Mouse (Mus musculus) layer of hippocampus, postnatal 10 days (tissue): ENCODE data around the gene Nob1. TPM values are rescaled to one million over a fixed set of nuclear protein-coding genes. Genes with fewer than 3 reads are reported as not detected.

Source experiments
- DNase-seq, 2 experiments: peaks; one replicate each; pipeline ENCODE4 v3.0.0; 2021; ENCODE audit warnings: low spot score in 2 of 2
- total RNA-seq, 2 experiments: library from RNA; stranded (reverse); gene quantifications; 2 replicates each; pipeline ENCODE4 v1.2.3; 2021

The Nob1 gene
- total RNA-seq, 2 experiments from 2014 or later = 36.3 to 36.9 TPM

DNA sequence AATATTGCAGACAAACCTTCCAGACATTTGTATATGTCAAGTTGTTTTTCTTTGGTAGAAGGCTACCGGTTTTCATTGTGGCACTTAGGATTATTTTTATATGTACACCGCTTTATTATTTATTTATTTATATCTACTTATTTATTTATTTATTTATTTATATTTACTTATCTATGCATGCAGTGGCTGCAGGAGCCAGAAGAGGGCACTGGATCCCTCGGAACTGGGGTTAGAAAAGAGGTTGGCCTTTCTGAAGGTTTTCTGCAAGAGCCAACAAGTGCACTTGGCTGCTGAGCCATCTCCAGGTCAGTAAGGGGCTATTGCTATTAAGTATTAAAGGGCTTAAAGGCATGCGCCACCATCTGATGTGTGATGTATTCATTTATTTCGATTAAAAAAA, 37.0 kb downstream of the Nob1 start:
- peak; percentile 37 to 47 for DNase-seq

DNA sequence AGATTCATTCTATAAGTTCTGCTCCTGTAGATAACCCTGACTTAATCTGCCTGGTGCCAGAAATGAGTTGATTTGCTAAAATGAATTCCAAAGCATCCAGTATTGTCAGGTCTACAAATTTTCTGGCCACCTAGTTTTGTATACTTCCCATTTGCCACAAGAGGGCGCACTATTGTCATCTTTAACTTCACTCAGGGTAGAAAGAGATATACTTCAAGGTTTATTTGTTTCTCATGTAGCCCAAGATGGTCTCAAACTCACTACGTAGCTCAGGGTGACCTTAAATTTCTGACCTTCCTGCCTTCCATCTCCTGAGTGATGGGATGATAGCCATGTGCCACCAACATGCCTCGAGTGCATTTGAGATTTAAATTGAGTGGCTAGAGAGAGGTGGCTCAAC, 38.2 kb downstream of the Nob1 start:
- DNase-seq = no peak

DNA sequence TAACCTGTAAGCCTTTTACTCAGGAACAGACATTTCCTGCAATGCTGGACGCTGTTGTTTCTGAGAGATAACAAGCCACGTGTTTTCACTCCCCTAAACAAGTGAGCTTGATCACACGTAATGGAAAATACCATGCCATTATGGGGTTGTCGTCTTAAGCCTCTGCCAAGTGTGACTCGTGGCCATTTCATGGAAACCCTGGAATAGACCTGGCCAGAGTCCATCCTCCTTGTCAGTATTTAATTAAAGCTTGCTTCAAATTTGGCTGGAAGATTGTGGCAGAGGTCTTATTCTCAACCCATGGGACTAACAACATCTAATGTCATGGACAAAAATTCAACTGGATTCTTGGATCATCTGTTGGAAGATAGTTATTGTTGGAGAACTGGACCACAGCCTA, 38.7 kb downstream of the Nob1 start:
- DNase-seq = no peak

DNA sequence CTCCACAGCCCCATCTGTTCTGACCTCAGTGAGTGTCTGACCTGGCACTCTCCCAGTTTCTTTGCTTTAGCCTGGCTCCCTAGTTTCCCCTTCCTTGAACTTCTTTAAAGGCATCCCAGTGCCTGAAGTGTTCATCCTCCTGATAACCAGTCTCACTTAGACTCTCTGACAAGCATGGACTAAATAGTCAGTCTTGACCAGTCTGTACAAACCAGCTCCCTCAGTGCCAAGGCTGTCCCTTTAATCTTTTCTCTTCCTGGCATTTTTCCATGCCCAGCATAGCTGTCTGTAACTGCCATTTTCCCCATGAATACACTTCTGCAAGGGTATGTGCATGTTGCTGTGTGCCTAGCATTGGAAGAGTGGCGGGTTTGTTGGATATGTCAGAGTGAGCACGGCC, 39.8 kb downstream of the Nob1 start:
- no peak for DNase-seq

DNA sequence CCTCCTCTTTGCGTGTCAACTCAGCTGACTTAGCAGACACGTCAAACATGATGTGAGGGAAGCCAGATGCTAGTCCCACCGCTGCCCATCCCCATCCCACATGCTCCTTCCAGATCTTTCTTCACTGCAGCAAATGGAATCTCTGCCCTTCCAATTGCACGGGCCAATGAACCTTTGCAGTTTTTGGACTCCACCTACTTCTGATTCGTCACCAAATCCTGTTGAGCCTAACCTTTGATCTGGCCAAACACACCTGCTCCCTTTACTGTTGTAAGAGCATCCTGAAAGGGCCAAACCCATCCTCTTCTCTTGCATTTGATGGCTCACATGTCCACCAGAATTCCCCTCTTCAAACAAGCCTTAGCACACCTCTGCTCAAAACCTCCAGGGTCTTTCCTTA, 40.2 kb downstream of the Nob1 start:
- no peak for DNase-seq

DNA sequence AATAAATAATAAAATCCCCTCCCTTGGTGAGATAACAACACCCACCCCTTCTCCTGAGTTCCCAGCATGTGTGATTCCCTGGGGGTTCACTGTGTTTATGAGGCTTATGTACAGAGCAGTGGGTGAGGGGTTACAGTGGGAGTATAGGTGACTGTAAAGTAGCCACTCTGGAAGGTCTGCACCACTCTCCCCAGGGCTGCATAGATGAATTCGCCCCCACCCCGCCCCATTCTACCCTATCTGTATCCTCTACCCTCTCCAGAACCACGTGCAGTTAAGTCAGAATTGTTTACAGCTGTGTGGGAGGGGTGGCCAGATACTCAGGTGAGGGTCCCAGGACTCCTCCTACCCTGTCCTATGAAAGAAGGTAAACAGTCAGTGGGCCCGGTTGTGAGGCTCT, 42.0 kb downstream of the Nob1 start:
- no peak for DNase-seq

DNA sequence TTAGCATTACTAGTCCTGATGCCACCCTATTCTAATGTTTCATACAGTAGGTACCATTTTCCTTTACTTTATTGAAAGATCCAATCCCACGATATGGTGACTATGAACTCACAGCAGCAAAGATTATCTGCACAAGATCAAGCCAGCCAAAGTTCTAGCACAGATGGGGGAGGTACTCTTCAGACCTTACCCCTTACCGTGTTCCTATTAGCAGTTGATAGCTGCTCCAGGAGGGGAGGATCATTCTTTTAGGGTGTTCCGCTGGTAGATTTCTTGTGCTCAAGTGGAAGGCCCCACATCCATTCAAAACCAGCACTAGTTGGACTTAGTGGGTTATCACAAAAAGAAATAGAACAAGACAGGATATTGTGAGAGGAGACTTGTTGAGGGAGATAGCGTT, 43.2 kb downstream of the Nob1 start:
- DNase-seq = no peak

DNA sequence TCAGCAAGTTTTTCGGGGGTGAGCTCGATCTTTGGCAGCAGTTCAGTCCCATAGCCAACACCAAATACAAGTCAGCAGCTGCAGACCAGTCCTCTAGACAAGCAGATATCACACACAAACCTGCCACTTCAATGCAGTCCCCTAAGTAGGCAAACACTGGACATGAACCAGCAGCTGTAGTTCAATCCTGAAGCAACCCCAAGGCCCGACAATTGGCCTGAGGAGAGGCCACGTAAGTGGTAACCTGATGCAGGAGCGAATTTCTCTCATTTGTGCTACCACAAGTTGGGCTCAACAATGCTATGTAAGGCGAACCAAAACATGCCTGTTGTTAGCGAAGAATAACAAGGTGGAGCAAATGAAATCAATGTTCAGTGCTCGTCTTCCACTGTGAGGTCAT, 44.1 kb downstream of the Nob1 start:
- DNase-seq = no peak

DNA sequence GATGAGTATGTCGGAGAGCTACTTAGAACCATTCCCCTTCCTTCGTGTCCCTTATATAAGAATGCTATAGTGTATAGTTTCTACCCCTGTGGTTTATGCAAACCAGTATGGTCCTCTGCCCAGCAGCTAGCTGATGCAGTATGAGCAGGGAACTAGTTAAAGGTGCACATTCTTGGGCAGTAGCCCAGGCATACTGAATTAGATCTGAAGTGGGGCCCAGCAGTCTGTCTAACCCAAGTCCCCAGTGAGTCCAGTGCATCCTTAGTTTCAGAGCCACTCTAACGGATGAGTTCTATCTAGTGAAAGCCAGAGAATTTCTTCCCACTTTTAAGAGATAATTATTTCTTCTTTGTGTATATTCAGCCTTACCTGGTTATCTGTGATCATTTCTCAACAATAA, 47.5 kb downstream of the Nob1 start:
- no peak for DNase-seq

DNA sequence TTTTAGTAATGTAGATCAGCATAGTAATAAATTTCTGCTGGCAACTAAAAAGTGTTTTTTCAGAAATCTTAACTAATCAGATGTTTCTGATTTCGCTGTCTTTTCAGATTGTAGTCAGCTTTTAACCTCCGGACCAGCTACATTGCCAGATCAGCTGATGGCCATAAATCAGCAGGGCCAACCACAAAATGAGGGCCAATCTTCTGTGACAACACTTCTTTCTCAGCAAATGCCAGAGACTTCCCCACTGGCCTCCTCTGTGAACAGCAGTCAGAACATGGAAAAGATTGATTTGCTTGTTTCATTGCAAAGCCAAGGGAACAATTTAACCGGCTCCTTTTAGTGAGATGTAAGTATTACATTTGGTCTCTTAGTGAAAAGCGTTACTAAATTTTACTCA, 54.5 kb downstream of the Nob1 start:
- DNase-seq = no peak

Other genes with a start within 250 kb of the Nob1 start
- gene Nfat5, start 131.6 kb downstream of the Nob1 start, total RNA-seq = 10 to 100 TPM; 37.9 to 39.4 TPM
- 1 to 10 TPM; 2.3 to 3.0 TPM for gene Nqo1, start 21.8 kb downstream of the Nob1 start, total RNA-seq
- gene Wwp2, start 11.3 kb upstream of the Nob1 start, total RNA-seq = 10 to 100 TPM; 36.1 to 36.7 TPM
- gene Psmd7, start 163.4 kb upstream of the Nob1 start, total RNA-seq = 100 to 1,000 TPM; 112 to 116 TPM